Mouse (Mus musculus) kidney, postnatal 36 days (tissue): ENCODE results near the gene Chil3.
"Not testable (repeated sequence)": the region's sequence is repeated elsewhere in the genome, so short reads cannot be mapped to it uniquely, and the experiment has no call there.

Experiments used
- DNase-seq, 2 experiments: peaks; one replicate each; pipeline ENCODE4 v3.0.0; 2021 to 2022; ENCODE audit warnings: mixed read lengths in 2 of 2

The Chil3 gene

GRCm38 (mm10) chr3:106167464-106167863 is at the start of gene Chil3:
Gene Chil3 (minus strand): TSS chr3:106167564.
- no peak for DNase-seq

GRCm38 (mm10) chr3:106198030-106198429 is 30.7 kb upstream of the Chil3 start:
- not testable (repeated sequence) for DNase-seq

- DNase-seq = not testable (repeated sequence)
Measured at GRCm38 (mm10) chr3:106197246-106197645, 29.9 kb upstream of the Chil3 start.

DNA sequence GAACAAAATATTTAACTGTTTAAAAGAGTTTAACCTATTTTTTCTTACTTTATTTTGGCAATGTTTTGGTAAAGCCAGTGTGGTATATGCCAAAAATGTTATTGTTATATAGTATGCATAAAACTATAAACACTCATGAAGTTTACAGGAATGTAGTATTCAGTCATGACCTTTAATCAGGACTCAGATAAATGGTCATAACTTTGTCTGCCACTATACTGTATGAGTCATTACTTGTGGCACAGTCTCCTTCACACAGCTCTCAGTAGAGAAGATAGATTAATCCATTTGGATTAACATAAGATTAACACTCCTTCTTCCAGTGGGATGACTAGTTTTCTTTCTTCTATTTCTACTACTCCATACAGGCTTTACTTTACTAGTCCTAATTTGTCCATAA is 28.9 kb upstream of the Chil3 start:
- DNase-seq = no peak

DNA sequence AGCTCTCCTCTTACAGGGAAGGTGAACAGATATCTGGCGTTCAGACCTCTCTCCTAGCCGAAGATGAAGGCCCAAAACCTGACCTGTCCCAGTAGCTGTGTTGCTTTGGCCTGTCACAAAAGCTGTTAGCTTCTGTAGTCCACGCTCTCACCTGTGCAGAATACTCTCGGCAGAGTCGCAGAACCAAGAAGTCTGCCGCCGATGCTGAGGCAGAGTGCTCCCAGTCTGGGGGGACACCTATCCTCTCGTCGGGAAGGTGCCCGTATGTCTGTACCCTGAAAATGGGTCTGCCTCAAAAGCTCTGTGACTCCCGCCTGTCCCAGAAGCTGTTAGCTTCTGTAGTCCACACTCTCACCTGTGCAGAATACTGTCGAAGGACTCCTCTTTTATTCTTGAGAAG is 28.1 kb upstream of the Chil3 start:
- no peak for DNase-seq

DNA sequence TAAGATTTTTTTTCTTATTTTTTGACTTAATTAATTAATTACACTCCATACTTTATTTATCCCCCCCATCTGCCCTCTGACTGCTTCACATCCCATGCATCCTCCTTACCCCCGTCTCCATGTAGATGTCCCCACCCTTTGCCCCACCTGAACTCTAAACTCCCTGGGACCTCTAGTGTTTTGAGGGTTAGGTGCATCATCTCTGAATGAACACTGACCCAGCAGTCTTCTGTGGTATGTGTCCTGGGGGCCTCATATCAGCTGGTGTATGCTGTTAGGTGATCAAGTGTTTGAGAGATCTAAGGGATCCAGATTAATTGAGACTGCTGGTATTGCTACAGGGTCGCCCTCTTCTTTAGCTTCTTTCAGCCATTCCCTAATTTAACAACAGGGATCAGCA is 20.6 kb upstream of the Chil3 start:
- DNase-seq = no peak

DNA sequence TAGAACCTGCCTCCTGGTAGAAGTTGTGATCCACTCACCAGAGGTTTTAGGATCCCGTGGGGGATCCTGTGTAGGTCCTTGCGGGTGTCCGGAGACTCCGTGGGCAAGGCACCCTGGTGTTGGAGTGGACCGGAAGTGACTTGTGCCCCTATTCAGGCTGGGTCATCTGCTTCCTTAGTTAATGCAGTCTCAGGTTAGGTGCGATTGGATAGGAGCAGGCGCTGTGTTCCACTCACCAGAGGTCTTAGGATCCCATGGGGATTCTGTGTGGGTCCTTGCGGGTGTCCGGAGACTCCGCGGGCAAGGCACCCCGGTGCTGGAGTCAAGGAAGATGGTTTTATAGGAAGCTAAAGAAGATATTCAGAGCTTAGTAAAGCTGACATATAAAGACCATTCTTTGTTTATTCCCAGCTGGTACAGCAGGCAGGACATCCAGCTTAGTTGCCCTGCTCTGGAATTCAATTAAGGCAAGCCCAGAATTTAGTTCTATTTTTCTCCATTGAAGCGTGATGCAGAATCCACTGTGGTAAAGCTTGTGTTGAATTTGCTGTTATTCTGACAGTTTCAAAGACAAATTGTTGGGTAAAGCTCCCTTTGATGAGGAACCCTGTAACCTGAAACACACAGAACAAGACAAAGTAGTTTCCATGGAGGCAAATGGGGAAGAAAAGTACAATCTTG is 10.3 kb upstream of the Chil3 start:
- DNase-seq = no peak

GRCm38 (mm10) chr3:106174971-106175370 is 7.6 kb upstream of the Chil3 start:
- DNase-seq = not testable (repeated sequence)

DNA sequence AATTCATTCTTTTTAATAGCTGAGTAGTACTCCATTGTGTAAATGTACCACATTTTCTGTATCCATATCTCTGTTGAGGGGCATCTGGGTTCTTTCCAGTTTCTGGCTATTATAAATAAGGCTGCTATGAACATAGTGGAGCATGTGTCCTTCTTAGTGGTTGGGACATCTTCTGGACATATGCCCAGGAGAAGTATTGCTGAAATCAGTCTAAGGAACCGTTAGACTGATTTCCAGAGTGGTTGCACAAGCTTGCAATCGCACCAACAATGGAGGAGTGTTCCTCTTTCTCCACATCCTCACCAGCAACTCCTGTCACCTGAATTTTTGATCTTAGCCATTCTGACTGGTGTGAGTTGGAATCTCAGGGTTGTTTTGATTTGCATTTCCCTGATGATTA is 5.1 kb upstream of the Chil3 start:
- not testable (repeated sequence) for DNase-seq

GRCm38 (mm10) chr3:106171135-106171731 is 3.9 kb upstream of the Chil3 start:
- DNase-seq = no peak

GRCm38 (mm10) chr3:106170522-106171053 is 3.2 kb upstream of the Chil3 start:
- DNase-seq = peak in 1 of 2 experiments; percentile 5

GRCm38 (mm10) chr3:106154413-106154812 is 13.0 kb downstream of the Chil3 start:
- DNase-seq = no peak

GRCm38 (mm10) chr3:106144081-106144480 is 23.3 kb downstream of the Chil3 start:
- DNase-seq = no peak

DNA sequence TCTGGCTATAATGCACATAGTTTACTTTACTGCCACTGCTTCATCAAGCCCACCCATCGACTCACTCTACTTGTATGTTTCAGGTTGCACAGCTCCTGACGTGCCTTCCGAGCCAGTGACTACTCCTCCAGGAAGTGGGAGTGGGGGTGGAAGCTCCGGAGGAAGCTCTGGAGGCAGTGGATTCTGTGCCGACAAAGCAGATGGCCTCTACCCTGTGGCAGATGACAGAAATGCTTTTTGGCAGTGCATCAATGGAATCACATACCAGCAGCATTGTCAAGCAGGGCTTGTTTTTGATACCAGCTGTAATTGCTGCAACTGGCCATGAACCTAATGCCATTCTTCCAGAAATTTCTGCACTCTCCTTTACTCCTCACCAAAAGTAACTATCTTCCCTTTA is 35.7 kb downstream of the Chil3 start:
- DNase-seq = no peak

DNA sequence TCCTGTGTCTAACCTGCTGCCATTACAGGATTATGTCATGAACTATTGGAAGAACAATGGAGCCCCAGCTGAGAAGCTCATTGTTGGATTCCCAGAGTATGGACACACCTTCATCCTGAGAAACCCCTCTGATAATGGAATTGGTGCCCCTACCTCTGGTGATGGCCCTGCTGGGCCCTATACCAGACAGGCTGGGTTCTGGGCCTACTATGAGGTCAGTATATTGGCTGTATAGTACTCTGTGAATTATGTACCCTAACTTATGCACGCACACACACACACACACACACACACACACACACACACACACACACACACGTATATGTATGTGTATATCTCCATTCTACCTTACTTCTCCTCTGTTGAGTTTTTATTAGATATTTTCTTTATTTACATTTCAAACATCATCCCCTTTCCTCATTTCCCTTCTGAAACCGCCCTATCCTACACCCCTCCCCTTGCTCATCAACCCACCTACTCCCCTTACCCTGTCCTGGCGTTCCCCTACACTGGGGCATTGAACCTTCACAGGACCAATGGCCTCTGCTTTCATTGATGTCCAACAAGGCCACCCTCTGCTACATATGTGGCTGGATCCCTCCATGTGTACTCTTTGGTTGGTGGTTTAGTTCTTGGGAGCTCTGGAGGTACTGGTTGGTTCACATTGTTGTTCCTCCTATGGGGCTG is 38.4 kb downstream of the Chil3 start:
- no peak for DNase-seq

GRCm38 (mm10) chr3:106126999-106127398 is 40.4 kb downstream of the Chil3 start:
- DNase-seq = no peak

- no peak for DNase-seq
Measured at GRCm38 (mm10) chr3:106112929-106113328, 54.4 kb downstream of the Chil3 start, which contains the start of gene Chia1. Gene Chia1 (plus strand): TSS chr3:106113229.
